Mouse (Mus musculus) heart, embryonic 16.5 days (tissue): ENCODE measurements around the gene Irf6. TPM values are rescaled to one million over a fixed set of nuclear protein-coding genes. Genes with fewer than 3 reads are reported as not detected.

Experiments
- ATAC-seq: fragments of 200-750 bp; cut with Nextera tagmentation; replicated peaks from 2 replicates; pipeline ENCODE4 v1.8.0; 2017; ENCODE audit warnings: moderate number of reproducible peaks; ENCODE audit not compliant: insufficient read depth, low FRiP score; ENCODE audit errors: extremely low read depth
- H3K27ac ChIP-seq: fragments of 300-500 bp; sonication (generic); 2 replicates; pipeline ENCODE4 v1.5.1; 2014; ENCODE audit warnings: mild to moderate bottlenecking, low read length, control low read depth, moderate library complexity
- H3K27me3 ChIP-seq: fragments of 300-500 bp; sonication (generic); 2 replicates; pipeline ENCODE4 v1.6.1; 2014; ENCODE audit warnings: low read length, mixed read lengths; ENCODE audit not compliant: control insufficient read depth, insufficient read depth
- H3K36me3 ChIP-seq: fragments of 300-500 bp; sonication (generic); 2 replicates; pipeline ENCODE4 v1.6.1; 2014; ENCODE audit not compliant: control insufficient read depth, insufficient read depth
- H3K4me1 ChIP-seq: fragments of 300-500 bp; sonication (generic); 2 replicates; pipeline ENCODE4 v1.6.1; 2014; ENCODE audit warnings: low read length, mixed read lengths; ENCODE audit not compliant: control insufficient read depth, insufficient read depth
- H3K4me2 ChIP-seq: fragments of 300-500 bp; sonication (generic); 2 replicates; pipeline ENCODE4 v1.6.1; 2014; ENCODE audit warnings: low read depth, mild to moderate bottlenecking, control low read depth, low read length
- H3K4me3 ChIP-seq: fragments of 300-500 bp; sonication (generic); 2 replicates; pipeline ENCODE4 v1.5.1; 2014; ENCODE audit warnings: mild to moderate bottlenecking, control low read depth, low read length
- H3K9ac ChIP-seq: fragments of 300-500 bp; sonication (generic); 2 replicates; pipeline ENCODE4 v1.6.1; 2014; ENCODE audit warnings: low read length, control low read depth
- H3K9me3 ChIP-seq: fragments of 300-500 bp; sonication (generic); replicated peaks from 2 replicates; pipeline ENCODE4 v1.6.1; 2016; ENCODE audit warnings: low read length; ENCODE audit not compliant: control insufficient read depth
- WGBS: fragments of 180-500 bp; shearing (Covaris S2); extraction: QIAGEN DNeasy Blood & Tissue Kit; methylation state at CpG from one replicate; pipeline ENCODE4 v1.1.7; 2014; 5-methylcytosine and 5-hydroxymethylcytosine counted together
- polyA plus RNA-seq: library from polyadenylated mRNA; unstranded; fragments of >200 nt; fragmentation: Nextera tagmentation; extraction: Ambion mirVana; gene quantifications from 2 replicates; pipeline ENCODE4 v1.2.1, GENCODE M21; 2015

Gene Irf6
- 5.3 and 5.6 TPM in 2 replicates for polyA plus RNA-seq

- WGBS, result 1% methylated on average over 30 of the region's 30 CpGs
- Histone ChIP-seq H3K4me3 (peak within 1 kb of the TSS; percentile 52), H3K9ac (peak within 1 kb of the TSS; percentile 64), H3K27ac (no peak within 1 kb of the TSS), H3K4me1 (peaks cover 14% of the 10 kb centered on the region), H3K27me3 (peaks cover 3% of the 10 kb centered on the region; the same call in 1 of the 2 replicates), H3K9me3 (no peaks in the 10 kb centered on the region), H3K36me3 (no peaks in the 10 kb centered on the region), H3K4me2 (peak within 1 kb of the TSS; percentile 80)
- peak; percentile 87 for ATAC-seq
Measured at GRCm38 (mm10) chr1:193152872-193153271, at the start of gene Irf6. TSS of gene Irf6 (plus strand) at chr1:193153111.

GRCm38 (mm10) chr1:193112093-193112492, 40.8 kb upstream of the Irf6 start:
- H3K36me3 ChIP-seq, result peaks cover 85% of the 10 kb centered on the region
- no peaks in the 10 kb centered on the region for H3K27me3 ChIP-seq
- no peak overlapping the region for H3K9ac ChIP-seq
- H3K4me3 ChIP-seq, result no peak overlapping the region
- H3K4me2 ChIP-seq, result no peak overlapping the region
- no peaks in the 10 kb centered on the region for H3K9me3 ChIP-seq
- no peaks in the 10 kb centered on the region for H3K4me1 ChIP-seq
- no peak for ATAC-seq
- H3K27ac ChIP-seq, result no peak overlapping the region
- 95% methylated on average over 9 of the region's 9 CpGs for WGBS

- H3K36me3 ChIP-seq, result peaks cover 67% of the 10 kb centered on the region
- no peak overlapping the region for H3K9ac ChIP-seq
- H3K4me3 ChIP-seq, result no peak overlapping the region
- H3K4me2 ChIP-seq, result no peak overlapping the region
- peak; percentile 41; the same call in 1 of the 2 replicates for ATAC-seq
- H3K27me3 ChIP-seq, result no peaks in the 10 kb centered on the region
- no peaks in the 10 kb centered on the region for H3K9me3 ChIP-seq
- no peaks in the 10 kb centered on the region for H3K4me1 ChIP-seq
- no peak overlapping the region for H3K27ac ChIP-seq
- 88% methylated on average over 7 of the region's 7 CpGs for WGBS
Measured at GRCm38 (mm10) chr1:193122793-193123192, 30.1 kb upstream of the Irf6 start.

GRCm38 (mm10) chr1:193123290-193123689, 29.6 kb upstream of the Irf6 start:
- Histone ChIP-seq H3K9me3 (no peaks in the 10 kb centered on the region), H3K9ac (no peak overlapping the region), H3K36me3 (peaks cover 65% of the 10 kb centered on the region), H3K4me1 (no peaks in the 10 kb centered on the region), H3K4me3 (no peak overlapping the region), H3K27me3 (no peaks in the 10 kb centered on the region), H3K4me2 (no peak overlapping the region), H3K27ac (peak overlapping the region; percentile 21; the same call in 1 of the 2 replicates)
- 85% methylated on average over 6 of the region's 6 CpGs for WGBS
- 0 out of 2 replicates have a peak, but pooled peaks have one; percentile 12 for ATAC-seq

GRCm38 (mm10) chr1:193125835-193126234, 27.1 kb upstream of the Irf6 start:
- H3K4me1 ChIP-seq, result peaks cover 9% of the 10 kb centered on the region
- H3K9ac ChIP-seq, result no peak overlapping the region
- H3K36me3 ChIP-seq, result peaks cover 41% of the 10 kb centered on the region
- H3K4me2 ChIP-seq, result no peak overlapping the region
- 78% methylated on average over 4 of the region's 4 CpGs for WGBS
- H3K27ac ChIP-seq, result no peak overlapping the region
- no peaks in the 10 kb centered on the region for H3K27me3 ChIP-seq
- no peak overlapping the region for H3K4me3 ChIP-seq
- ATAC-seq, result no peak
- H3K9me3 ChIP-seq, result no peaks in the 10 kb centered on the region

- ATAC-seq, result no peak
- H3K9ac ChIP-seq, result no peak overlapping the region
- peaks cover 22% of the 10 kb centered on the region for H3K36me3 ChIP-seq
- H3K27ac ChIP-seq, result no peak overlapping the region
- H3K4me3 ChIP-seq, result no peak overlapping the region
- H3K4me2 ChIP-seq, result no peak overlapping the region
- WGBS, result 81% methylated on average over 6 of the region's 6 CpGs
- no peaks in the 10 kb centered on the region for H3K27me3 ChIP-seq
- H3K4me1 ChIP-seq, result peaks cover 9% of the 10 kb centered on the region
- H3K9me3 ChIP-seq, result no peaks in the 10 kb centered on the region
Measured at GRCm38 (mm10) chr1:193128055-193128454, 24.9 kb upstream of the Irf6 start.

- ATAC-seq, result no peak
- Histone ChIP-seq H3K9ac (peak overlapping the region; percentile 94), H3K4me3 (peak overlapping the region; percentile 99), H3K9me3 (no peaks in the 10 kb centered on the region), H3K27me3 (no peaks in the 10 kb centered on the region), H3K36me3 (peaks cover 14% of the 10 kb centered on the region), H3K27ac (no peak overlapping the region), H3K4me1 (peaks cover 9% of the 10 kb centered on the region), H3K4me2 (peak overlapping the region; percentile 89)
- 14% methylated on average over 5 of the region's 5 CpGs for WGBS
Measured at GRCm38 (mm10) chr1:193129321-193129720, 23.6 kb upstream of the Irf6 start.

DNA sequence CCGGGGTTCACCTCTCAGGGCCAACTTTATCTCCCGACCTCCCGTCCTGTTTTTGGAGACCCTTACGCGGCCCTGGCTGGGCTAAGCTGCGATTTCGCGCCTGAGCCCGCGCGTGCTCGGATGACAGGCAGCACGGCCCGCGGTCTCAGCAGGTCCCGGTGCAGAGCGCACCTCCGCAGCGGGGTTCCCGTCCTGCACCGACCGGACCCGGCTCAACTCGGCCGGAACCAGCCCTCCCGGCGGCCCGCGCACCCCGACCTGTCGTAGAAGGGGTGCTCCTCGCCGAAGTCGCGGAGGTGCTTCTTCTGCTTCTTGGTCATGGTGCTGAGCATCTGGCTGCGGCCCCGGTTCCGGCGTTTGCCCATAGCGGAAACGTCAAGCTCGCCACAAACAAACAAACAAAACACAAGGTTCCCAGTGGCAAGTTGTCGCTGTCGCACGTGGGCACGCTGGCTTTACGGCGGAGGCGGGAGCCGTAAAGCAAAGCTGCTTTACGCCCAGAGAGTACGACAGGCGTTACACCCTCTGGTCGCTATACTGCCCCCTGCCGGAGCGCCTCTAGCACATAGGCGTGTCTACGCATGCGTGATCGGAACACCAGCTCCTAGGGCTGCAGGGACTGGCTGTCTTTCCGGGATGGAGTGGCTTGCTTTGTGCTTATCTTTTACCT, 23.0 kb upstream of the Irf6 start, which contains the start of gene Diexf:
Diexf (minus strand) TSS at position 487 of the 670 bp plus-strand sequence.
- Histone ChIP-seq H3K4me1 (peaks cover 9% of the 10 kb centered on the region), H3K4me3 (peak within 1 kb of the TSS; percentile 99), H3K27me3 (no peaks in the 10 kb centered on the region), H3K9ac (peak within 1 kb of the TSS; percentile 94), H3K9me3 (no peaks in the 10 kb centered on the region), H3K4me2 (peak within 1 kb of the TSS; percentile 89), H3K36me3 (peaks cover 14% of the 10 kb centered on the region), H3K27ac (peak within 1 kb of the TSS; percentile 57)
- under 1% methylated on average over 61 of the region's 61 CpGs for WGBS
- ATAC-seq, result peak; percentile 86

GRCm38 (mm10) chr1:193130456-193130825, 22.5 kb upstream of the Irf6 start:
- H3K27me3 ChIP-seq, result no peaks in the 10 kb centered on the region
- peak overlapping the region; percentile 72 for H3K4me2 ChIP-seq
- peaks cover 9% of the 10 kb centered on the region for H3K4me1 ChIP-seq
- H3K36me3 ChIP-seq, result peaks cover 14% of the 10 kb centered on the region
- peak overlapping the region; percentile 59 for H3K9ac ChIP-seq
- no peak overlapping the region for H3K27ac ChIP-seq
- no peaks in the 10 kb centered on the region for H3K9me3 ChIP-seq
- 0 out of 2 replicates have a peak, but pooled peaks have one; percentile 16 for ATAC-seq
- 26% methylated on average over 11 of the region's 11 CpGs for WGBS
- H3K4me3 ChIP-seq, result peak overlapping the region; percentile 99
